Mouse (Mus musculus) stomach, embryonic 14.5 days (tissue): ENCODE measurements at regions not wholly inside any gene's neighbourhood (a gene's known extent, or its start where the extent isn't known, plus 50 kb on each side); places are given as distances from the start of the nearest gene placed in this dataset.

Experiments
- ATAC-seq: fragments of 200-750 bp; cut with Nextera tagmentation; 2 replicates; pipeline ENCODE4 v1.8.0; 2017; ENCODE audit warnings: low read depth, moderate TSS enrichment; ENCODE audit not compliant: insufficient number of reproducible peaks, insufficient read depth, low FRiP score
- H3K27ac ChIP-seq: fragments of 300-500 bp; sonication (generic); 2 replicates; pipeline ENCODE4 v1.5.1; 2014; ENCODE audit warnings: mild to moderate bottlenecking, low read length, moderate library complexity, mixed read lengths
- H3K27me3 ChIP-seq: fragments of 300-500 bp; sonication (generic); 2 replicates; pipeline ENCODE4 v1.6.1; 2014; ENCODE audit warnings: low read length, control low read depth, mixed read lengths; ENCODE audit not compliant: control insufficient read depth, insufficient read depth
- H3K36me3 ChIP-seq: fragments of 300-500 bp; sonication (generic); 2 replicates; pipeline ENCODE4 v1.6.1; 2014; ENCODE audit warnings: mild to moderate bottlenecking, control low read depth, low read length, moderate library complexity, mixed read lengths; ENCODE audit not compliant: control insufficient read depth, insufficient read depth
- H3K4me1 ChIP-seq: fragments of 300-500 bp; sonication (generic); 2 replicates; pipeline ENCODE4 v1.6.1; 2014; ENCODE audit warnings: low read length, control low read depth, mixed read lengths; ENCODE audit not compliant: control insufficient read depth, insufficient read depth
- H3K4me2 ChIP-seq: fragments of 300-500 bp; sonication (generic); replicated peaks from 2 replicates; pipeline ENCODE4 v1.6.1; 2014; ENCODE audit warnings: low read depth, low read length, control low read depth
- H3K4me3 ChIP-seq: fragments of 300-500 bp; sonication (generic); 2 replicates; pipeline ENCODE4 v1.5.1; 2014; ENCODE audit warnings: low read depth, low read length, control low read depth
- H3K9ac ChIP-seq: fragments of 300-500 bp; sonication (generic); replicated peaks from 2 replicates; pipeline ENCODE4 v1.6.1; 2014; ENCODE audit warnings: low read depth, mild to moderate bottlenecking, control low read depth, low read length, moderate library complexity, mixed read lengths
- H3K9me3 ChIP-seq: fragments of 300-500 bp; sonication (generic); 2 replicates; pipeline ENCODE4 v1.6.1; 2016; ENCODE audit warnings: low read depth, low read length, control low read depth; ENCODE audit not compliant: control insufficient read depth
- WGBS: fragments of 180-500 bp; shearing (Covaris S2); extraction: QIAGEN DNeasy Blood & Tissue Kit; methylation state at CpG from one replicate; pipeline ENCODE4 v1.1.7; 2014; 5-methylcytosine and 5-hydroxymethylcytosine counted together

DNA sequence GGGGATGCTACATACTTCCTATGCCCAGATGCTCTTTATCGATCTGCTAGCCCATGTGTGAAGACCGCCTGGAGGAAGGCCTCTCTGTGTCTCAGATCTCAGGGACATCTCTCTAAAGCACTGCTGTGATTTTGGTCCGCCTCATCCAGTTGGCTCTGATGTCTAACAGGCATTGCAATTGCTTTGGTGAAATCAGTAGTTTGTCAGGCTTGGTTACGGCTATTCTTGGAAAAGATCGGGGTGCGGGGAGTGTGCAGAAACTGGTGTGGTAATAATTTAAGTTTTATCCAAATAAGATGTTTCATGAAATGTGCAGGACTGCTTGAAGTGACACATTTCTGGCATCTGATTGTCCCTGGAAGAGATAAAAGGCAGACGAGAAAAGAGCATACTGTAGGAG, 117.9 kb downstream of the Gm12728 start:
- Histone ChIP-seq H3K9ac (no peak overlapping the region), H3K36me3 (no peaks in the 10 kb centered on the region), H3K27me3 (no peaks in the 10 kb centered on the region), H3K4me3 (no peak overlapping the region), H3K27ac (no peak overlapping the region), H3K9me3 (no peaks in the 10 kb centered on the region), H3K4me1 (peaks cover 5% of the 10 kb centered on the region; the same call in 1 of the 2 replicates), H3K4me2 (no peak overlapping the region)
- ATAC-seq = no peak
- 81% methylated on average over 7 of the region's 7 CpGs for WGBS

DNA sequence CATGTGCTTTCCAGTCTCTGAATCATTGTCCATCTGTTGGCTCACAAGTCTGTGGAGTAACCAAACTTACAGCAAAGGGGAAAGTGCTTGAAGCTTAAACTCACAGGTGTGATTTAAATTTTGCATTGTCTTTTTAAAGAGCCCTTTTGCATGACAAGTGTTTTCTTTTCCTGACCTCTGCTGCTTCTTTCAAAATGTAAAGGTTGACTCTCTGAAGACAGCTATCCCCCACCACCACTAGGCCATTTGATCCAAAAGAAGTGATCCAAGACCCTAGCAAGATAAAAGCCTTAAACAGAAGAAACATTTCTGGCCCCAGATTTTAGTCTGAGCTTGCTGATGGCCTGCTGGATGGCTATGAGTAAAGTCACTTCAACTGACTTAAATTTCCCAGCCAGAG, 118.6 kb downstream of the Gm12728 start:
- Histone ChIP-seq H3K4me1 (peaks cover 5% of the 10 kb centered on the region; the same call in 1 of the 2 replicates), H3K27me3 (no peaks in the 10 kb centered on the region), H3K9ac (no peak overlapping the region), H3K36me3 (no peaks in the 10 kb centered on the region), H3K27ac (no peak overlapping the region; the same call in 1 of the 2 replicates), H3K9me3 (no peaks in the 10 kb centered on the region), H3K4me3 (no peak overlapping the region), H3K4me2 (no peak overlapping the region)
- ATAC-seq = no peak

DNA sequence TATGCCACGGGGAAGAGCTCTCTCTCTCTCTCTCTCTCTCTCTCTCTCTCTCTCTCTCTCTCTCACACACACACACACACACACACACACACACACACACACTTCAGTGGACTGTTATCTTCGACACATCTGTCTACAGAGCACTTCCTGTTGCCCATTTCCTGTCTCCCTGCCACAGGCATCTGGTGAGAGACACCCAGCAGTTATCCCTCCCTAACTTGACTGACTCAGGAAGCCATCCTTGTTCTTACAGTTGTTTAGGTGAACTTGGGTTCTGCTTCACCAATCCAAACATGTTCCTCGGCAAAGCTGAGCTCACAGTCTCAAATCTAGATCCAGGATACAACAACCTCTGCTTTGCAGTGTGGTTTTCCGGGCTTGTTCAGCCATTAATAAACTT, 119.6 kb downstream of the Gm12728 start:
- Histone ChIP-seq H3K27me3 (no peaks in the 10 kb centered on the region), H3K4me3 (no peak overlapping the region), H3K4me2 (no peak overlapping the region), H3K4me1 (peaks cover 5% of the 10 kb centered on the region; the same call in 1 of the 2 replicates), H3K9ac (no peak overlapping the region), H3K36me3 (no peaks in the 10 kb centered on the region), H3K9me3 (no peaks in the 10 kb centered on the region), H3K27ac (no peak overlapping the region)
- WGBS = 67% methylated on average over 4 of the region's 4 CpGs
- no peak for ATAC-seq

DNA sequence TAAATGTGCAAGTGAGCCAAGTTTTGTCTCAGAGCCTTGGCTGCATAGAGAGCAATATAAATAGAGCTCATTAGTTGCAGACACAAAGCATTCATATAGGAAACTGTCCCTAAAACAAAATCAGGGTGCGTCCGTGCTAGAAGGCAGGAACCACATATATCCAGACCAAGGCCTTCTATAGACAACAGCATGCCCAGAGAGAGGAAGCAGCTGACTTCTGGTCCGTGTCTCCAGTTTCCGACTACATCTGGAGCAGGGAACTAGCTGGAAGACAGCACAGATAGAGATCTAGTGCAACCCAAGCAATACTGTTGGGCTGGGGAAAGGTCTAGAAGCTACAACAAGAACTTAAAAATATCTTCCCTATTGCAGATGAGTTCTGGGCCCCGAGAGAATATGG, 121.0 kb downstream of the Gm12728 start:
- Histone ChIP-seq H3K4me2 (no peak overlapping the region), H3K36me3 (no peaks in the 10 kb centered on the region), H3K4me1 (peaks cover 5% of the 10 kb centered on the region; the same call in 1 of the 2 replicates), H3K27ac (no peak overlapping the region), H3K9me3 (no peaks in the 10 kb centered on the region), H3K27me3 (no peaks in the 10 kb centered on the region), H3K9ac (no peak overlapping the region), H3K4me3 (no peak overlapping the region)
- 80% methylated on average over 5 of the region's 5 CpGs for WGBS
- ATAC-seq = no peak

DNA sequence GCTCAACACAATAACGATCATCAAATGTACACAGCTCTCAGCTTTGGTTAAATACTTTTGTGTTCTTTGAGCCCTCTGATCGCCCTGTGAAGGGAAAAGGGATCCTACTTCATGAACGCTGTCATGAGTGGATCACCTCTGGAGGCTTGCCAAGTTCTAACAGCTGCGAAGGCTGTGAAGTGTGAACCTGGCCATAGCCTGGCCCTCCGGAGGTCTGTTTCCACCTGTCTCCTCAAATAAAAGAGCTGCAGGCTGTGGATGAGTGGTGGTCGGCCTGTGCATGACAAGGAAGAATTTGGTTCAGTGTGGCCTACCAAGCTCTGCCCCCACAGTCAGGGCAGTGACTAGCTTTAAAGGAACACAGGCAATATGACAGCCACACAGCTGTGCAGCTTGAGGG, 122.0 kb downstream of the Gm12728 start:
- no peaks in the 10 kb centered on the region for H3K27me3 ChIP-seq
- no peaks in the 10 kb centered on the region for H3K9me3 ChIP-seq
- no peak overlapping the region for H3K4me2 ChIP-seq
- no peak for ATAC-seq
- peaks cover 5% of the 10 kb centered on the region; the same call in 1 of the 2 replicates for H3K4me1 ChIP-seq
- no peaks in the 10 kb centered on the region for H3K36me3 ChIP-seq
- H3K4me3 ChIP-seq = no peak overlapping the region
- no peak overlapping the region for H3K9ac ChIP-seq
- WGBS = 39% methylated on average over 6 of the region's 6 CpGs
- no peak overlapping the region for H3K27ac ChIP-seq

DNA sequence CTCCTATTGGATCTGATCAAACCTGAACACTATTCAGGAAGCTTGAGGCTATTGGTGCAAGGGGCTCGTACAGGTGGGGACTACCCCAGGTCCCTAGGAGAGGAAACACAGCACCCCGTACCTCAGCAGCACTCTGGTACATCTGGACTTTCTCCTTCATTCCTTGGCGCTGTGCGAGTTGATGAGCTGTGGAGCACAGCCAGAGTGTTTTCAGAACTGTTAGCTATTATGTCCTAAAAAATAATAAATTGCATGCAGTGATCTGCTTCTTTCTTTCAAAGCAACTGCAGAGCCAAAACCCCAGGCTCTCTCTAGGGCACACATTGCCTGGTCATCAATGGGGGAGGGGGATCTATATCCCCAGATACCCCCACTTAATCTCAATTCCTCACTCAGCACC, 122.6 kb downstream of the Gm12728 start:
- H3K4me2 ChIP-seq = no peak overlapping the region
- no peak for ATAC-seq
- H3K9me3 ChIP-seq = no peaks in the 10 kb centered on the region
- H3K27ac ChIP-seq = no peak overlapping the region
- 54% methylated on average over 4 of the region's 4 CpGs for WGBS
- H3K27me3 ChIP-seq = no peaks in the 10 kb centered on the region
- no peak overlapping the region for H3K9ac ChIP-seq
- H3K4me3 ChIP-seq = no peak overlapping the region
- no peaks in the 10 kb centered on the region for H3K36me3 ChIP-seq
- peaks cover 5% of the 10 kb centered on the region; the same call in 1 of the 2 replicates for H3K4me1 ChIP-seq

DNA sequence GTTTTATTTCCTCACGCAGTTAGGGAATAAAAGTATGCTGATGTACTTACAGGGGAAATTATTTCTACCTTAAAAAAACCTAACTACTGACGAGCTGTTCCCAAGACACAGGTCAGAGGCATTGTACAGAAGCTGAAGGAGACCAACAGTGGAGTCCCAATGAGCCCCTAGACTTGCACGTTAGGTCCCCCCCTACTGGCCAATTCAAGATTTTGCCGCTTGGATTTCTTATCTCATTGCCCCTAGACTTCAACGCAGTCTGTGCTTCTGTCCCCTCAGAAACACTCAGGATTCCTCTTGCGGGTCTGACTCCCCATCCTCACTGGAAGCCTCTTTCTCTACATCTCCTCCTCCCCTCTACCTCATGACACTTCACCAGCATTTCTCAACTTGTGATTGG, 125.3 kb downstream of the Gm12728 start:
- Histone ChIP-seq H3K27ac (no peak overlapping the region), H3K9ac (no peak overlapping the region), H3K4me3 (no peak overlapping the region), H3K36me3 (no peaks in the 10 kb centered on the region), H3K27me3 (no peaks in the 10 kb centered on the region), H3K9me3 (no peaks in the 10 kb centered on the region), H3K4me2 (no peak overlapping the region), H3K4me1 (peaks cover 5% of the 10 kb centered on the region; the same call in 1 of the 2 replicates)
- no peak for ATAC-seq
- WGBS = 44% methylated on average over 6 of the region's 6 CpGs

DNA sequence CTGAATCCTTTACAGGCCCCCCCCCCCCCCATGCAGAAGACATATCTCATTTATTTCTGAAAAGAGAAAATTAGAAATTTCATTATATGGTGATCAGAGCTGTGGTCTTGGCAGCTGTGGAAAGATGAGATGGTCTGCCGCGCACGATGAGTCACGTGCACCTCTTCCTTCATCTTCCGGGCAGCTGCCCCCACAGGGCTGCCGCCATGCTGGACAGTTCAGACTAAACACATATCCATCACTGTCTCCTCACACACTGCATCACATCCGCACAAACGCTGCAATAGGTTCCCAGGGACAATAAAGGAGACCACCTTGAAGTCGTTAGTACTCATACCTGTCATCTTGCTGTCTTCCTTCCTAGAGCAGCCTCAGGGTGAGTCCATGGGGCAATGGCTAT, 126.6 kb downstream of the Gm12728 start:
- Histone ChIP-seq H3K9ac (no peak overlapping the region), H3K27me3 (no peaks in the 10 kb centered on the region), H3K4me2 (no peak overlapping the region), H3K36me3 (no peaks in the 10 kb centered on the region), H3K27ac (no peak overlapping the region), H3K9me3 (no peaks in the 10 kb centered on the region), H3K4me3 (no peak overlapping the region), H3K4me1 (peaks cover 5% of the 10 kb centered on the region; the same call in 1 of the 2 replicates)
- whole genome bisulfite sequencing = 42% methylated on average over 9 of the region's 9 CpGs
- no peak for ATAC-seq

DNA sequence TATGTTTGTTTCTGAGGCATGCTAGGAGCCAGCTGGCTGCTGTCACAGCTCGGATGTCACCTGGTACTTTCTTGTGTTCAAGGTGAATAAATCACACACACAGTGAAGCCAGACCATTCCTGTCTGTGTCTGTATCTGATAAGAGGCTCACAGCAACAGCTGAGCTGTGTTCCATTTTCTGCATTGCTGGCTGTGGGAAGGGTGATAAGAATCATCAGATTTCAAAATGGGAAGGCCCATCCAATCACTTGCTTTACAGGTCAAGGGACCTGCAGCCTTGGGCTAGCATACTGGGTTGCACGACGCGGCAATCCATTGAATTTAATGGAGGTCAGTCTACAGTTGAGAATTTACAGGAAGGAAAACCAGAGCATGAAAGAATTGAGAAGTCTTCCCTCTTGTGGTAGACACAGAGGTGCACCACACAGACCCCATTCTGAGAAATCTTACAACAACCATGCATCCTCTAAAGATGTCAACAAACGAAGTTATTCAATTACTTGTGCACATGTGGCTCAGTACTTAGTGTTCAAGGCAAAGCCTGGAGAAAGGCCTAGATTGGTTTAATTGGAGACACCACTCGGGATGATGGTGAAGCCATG, 135.2 kb downstream of the Gm12728 start:
- H3K4me3 ChIP-seq = no peak overlapping the region
- no peaks in the 10 kb centered on the region for H3K4me1 ChIP-seq
- H3K27ac ChIP-seq = no peak overlapping the region
- no peaks in the 10 kb centered on the region for H3K27me3 ChIP-seq
- H3K9ac ChIP-seq = no peak overlapping the region
- 55% methylated on average over 6 of the region's 6 CpGs for WGBS
- no peaks in the 10 kb centered on the region for H3K9me3 ChIP-seq
- ATAC-seq = no peak
- H3K36me3 ChIP-seq = no peaks in the 10 kb centered on the region
- H3K4me2 ChIP-seq = no peak overlapping the region
